Mouse (Mus musculus) E14TG2a.4 (cell line): ENCODE data around the gene Nsun2.

Source experiments
- H3K27me3 ChIP-seq: 2 replicates; pipeline ENCODE4 v1.6.1; 2014; ENCODE audit warnings: low read length, control low read depth; ENCODE audit not compliant: insufficient read depth
- H3K36me3 ChIP-seq: 2 replicates; pipeline ENCODE4 v1.6.1; 2014; ENCODE audit warnings: low read length, control low read depth; ENCODE audit not compliant: insufficient read depth
- H3K4me1 ChIP-seq: replicated peaks from 2 replicates; pipeline ENCODE4 v1.6.1; 2014; ENCODE audit warnings: low read depth, low read length, control low read depth
- H3K4me3 ChIP-seq: replicated peaks from 2 replicates; pipeline ENCODE4 v1.5.1; 2014; ENCODE audit warnings: mild to moderate bottlenecking, low read length
- H3K9me3 ChIP-seq: 2 replicates; pipeline ENCODE4 v1.6.1; 2014; ENCODE audit warnings: low read length, control low read depth
- CTCF ChIP-seq: conservative IDR thresholded peaks from 2 replicates; pipeline ENCODE4 v1.5.1; 2014; ENCODE audit warnings: low read length
- NANOG ChIP-seq: IDR thresholded peaks from 2 replicates; pipeline ENCODE4 v1.6.1; 2014; ENCODE audit warnings: borderline replicate concordance, low read length, mixed read lengths
- POU5F1 ChIP-seq: IDR thresholded peaks from 2 replicates; pipeline ENCODE4 v1.6.1; 2014; ENCODE audit warnings: low read length, borderline replicate concordance

The Nsun2 gene

DNA sequence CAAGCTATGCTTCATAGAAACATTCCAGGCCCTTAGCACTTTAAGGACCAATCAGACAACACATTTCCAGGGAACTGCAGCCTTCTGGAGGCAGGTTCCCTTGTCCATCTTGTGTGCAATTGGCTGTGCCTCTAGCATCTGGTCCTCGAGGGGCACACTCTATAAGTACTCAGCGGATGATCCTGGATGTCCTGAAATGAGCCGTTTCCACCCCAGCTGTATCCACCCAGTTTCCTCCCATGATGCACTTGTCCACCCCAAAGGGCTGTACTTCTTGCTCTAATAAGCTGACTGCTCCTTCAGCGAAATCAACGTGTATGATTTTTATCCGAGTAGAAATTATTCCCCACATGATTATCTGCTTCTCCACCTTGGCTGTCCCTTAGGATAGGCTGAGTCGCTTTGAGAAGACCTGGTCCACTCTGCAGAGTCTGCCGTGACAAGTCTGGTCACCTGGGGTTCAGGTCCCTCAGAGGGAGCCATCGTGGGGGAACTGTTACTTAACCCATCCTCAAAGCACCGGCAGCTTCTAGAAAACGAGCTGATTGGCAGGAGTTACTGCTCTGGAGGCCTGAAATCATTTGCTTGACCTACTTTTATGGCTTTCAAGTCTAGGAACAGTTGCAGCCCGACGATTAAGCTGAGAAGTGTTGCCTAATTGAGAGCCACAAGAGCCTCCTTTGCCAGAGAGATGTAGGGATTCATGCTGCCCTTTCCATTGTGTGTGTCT lies 112.3 kb downstream of the Nsun2 start:
- TF ChIP-seq CTCF, result no peak
- TF ChIP-seq NANOG, result no peak
- no peak for TF ChIP-seq POU5F1
- H3K27me3 ChIP-seq, result no peaks in the 10 kb centered on the region
- peaks cover 3% of the 10 kb centered on the region; the same call in 1 of the 2 replicates for H3K4me1 ChIP-seq
- peaks cover 9% of the 10 kb centered on the region; the same call in 1 of the 2 replicates for H3K36me3 ChIP-seq
- H3K9me3 ChIP-seq, result no peaks in the 10 kb centered on the region
- no peak overlapping the region for H3K4me3 ChIP-seq

- no peaks in the 10 kb centered on the region for H3K27me3 ChIP-seq
- no peak overlapping the region for H3K4me3 ChIP-seq
- peaks cover 5% of the 10 kb centered on the region; the same call in 1 of the 2 replicates for H3K36me3 ChIP-seq
- H3K9me3 ChIP-seq, result no peaks in the 10 kb centered on the region
- no peak for TF ChIP-seq POU5F1
- H3K4me1 ChIP-seq, result peaks cover 3% of the 10 kb centered on the region; the same call in 1 of the 2 replicates
Observed at GRCm38 (mm10) chr13:69646481-69646880, 112.9 kb downstream of the Nsun2 start.

DNA sequence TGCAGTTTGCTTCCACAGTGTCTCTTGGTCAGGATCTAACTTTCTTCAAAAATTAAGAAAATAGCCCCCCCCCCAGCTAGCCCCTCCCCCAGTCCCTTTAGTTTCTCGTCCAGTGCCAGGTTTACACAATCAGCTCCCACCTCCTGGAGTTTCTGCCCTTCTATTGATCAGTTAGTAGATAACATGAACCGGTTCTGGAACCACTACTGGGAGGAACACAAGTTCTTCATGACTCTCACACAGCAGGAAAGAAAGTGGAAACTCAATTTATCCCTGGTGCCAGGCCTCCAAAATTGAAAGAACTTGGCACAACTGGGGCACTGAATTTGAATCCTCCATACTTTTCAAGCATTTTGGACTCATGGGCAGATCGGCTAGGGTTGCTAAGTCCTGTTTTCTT lies 121.0 kb downstream of the Nsun2 start:
- H3K36me3 ChIP-seq, result no peaks in the 10 kb centered on the region
- TF ChIP-seq NANOG, result no peak
- no peaks in the 10 kb centered on the region for H3K9me3 ChIP-seq
- H3K4me1 ChIP-seq, result 0 out of 2 replicates have a peak, but pooled peaks cover 4% of the 10 kb centered on the region
- no peaks in the 10 kb centered on the region for H3K27me3 ChIP-seq
- H3K4me3 ChIP-seq, result no peak overlapping the region

DNA sequence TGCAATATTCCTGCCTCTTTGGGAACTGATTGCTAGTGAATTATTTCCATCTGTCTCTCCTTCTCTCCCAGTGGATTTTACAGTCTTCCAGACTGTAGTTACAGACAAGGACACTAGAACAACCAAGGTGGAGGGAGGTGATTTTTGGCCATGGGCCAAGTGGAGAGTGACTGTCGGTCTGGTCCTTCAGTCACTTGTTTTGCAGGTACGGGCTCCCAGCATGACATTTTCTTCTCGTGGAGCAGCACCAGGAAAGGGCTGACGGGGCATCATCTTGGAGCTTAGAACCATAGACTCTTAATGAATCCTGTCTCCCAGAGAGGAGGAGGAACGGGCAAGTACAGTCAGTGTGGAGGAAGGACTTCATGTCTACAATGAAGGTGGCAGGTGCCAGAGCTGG lies 138.6 kb downstream of the Nsun2 start:
- H3K9me3 ChIP-seq, result no peaks in the 10 kb centered on the region
- no peaks in the 10 kb centered on the region for H3K36me3 ChIP-seq
- no peak overlapping the region for H3K4me3 ChIP-seq
- no peaks in the 10 kb centered on the region for H3K27me3 ChIP-seq
- TF ChIP-seq POU5F1, result no peak
- no peak for TF ChIP-seq NANOG
- TF ChIP-seq CTCF, result no peak
- no peaks in the 10 kb centered on the region for H3K4me1 ChIP-seq

DNA sequence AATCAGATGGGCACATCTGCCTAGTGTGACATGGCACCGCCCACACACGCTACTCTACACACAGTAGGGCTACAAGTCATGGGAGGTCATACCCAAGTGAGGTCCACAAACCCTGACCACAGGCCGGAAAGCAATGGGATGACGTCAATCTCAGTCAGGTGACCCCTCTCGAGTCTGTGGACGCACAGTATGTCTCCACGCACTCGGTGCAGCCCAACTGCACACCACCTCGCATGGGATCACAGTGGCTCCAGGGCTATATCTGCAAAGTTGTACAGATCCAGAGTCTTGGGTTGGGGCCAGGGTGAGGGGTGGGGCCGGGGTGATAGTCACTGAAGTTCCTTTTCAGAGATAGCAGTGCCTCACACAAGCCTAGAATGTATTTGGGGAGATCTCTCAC lies 139.0 kb downstream of the Nsun2 start:
- Histone ChIP-seq H3K4me1 (no peaks in the 10 kb centered on the region), H3K27me3 (no peaks in the 10 kb centered on the region), H3K9me3 (no peaks in the 10 kb centered on the region), H3K36me3 (no peaks in the 10 kb centered on the region), H3K4me3 (no peak overlapping the region)
- TF ChIP-seq CTCF (no peak), POU5F1 (no peak), NANOG (no peak)

DNA sequence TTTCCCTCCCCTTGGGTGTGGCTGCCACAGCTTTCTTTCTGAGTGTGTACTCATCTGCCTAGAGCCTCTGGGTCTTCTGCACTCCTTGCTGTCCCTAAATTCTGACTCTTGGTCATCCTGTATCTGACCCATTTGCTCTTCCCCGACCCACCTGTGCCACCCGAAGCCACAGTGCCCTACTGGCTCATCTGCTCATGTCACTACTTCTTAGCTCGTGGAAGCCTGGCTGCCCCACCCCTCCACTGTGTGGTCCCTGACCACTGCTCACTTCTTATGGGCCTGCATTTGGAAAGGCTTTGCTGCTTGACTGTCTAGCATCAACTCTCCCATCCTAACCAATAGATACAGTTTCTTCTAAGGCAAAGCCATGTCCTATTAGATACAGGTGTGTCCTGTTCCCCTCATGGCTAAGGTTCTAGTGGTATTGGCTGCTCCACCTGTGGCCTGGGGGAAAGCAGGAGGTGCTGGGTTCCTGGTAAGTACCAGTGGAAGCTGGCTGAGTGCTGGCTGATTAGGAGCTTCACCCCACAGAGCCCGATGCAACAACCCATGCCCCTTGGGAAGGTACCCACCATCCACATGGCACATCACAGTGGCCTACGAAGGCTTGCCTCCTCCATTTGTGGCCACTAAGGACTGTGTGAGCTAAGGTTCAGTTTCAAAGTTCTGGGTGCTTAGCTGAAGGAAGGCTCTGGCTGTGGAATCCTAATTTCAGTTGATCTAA lies 139.8 kb downstream of the Nsun2 start:
- Histone ChIP-seq H3K4me3 (no peak overlapping the region), H3K4me1 (no peaks in the 10 kb centered on the region), H3K36me3 (no peaks in the 10 kb centered on the region), H3K9me3 (no peaks in the 10 kb centered on the region), H3K27me3 (no peaks in the 10 kb centered on the region)
- no peak for TF ChIP-seq NANOG
- no peak for TF ChIP-seq CTCF
- TF ChIP-seq POU5F1, result no peak

GRCm38 (mm10) chr13:69673921-69674618 lies 140.5 kb downstream of the Nsun2 start:
- Histone ChIP-seq H3K4me1 (no peaks in the 10 kb centered on the region), H3K36me3 (no peaks in the 10 kb centered on the region), H3K27me3 (no peaks in the 10 kb centered on the region), H3K9me3 (no peaks in the 10 kb centered on the region), H3K4me3 (no peak overlapping the region)
- TF ChIP-seq CTCF (no peak), NANOG (no peak), POU5F1 (no peak)
